Mouse (Mus musculus): ENCODE results near the gene Paxx. TPM values are rescaled to one million over a fixed set of nuclear protein-coding genes. Genes with fewer than 3 reads are reported as not detected.

The Paxx gene
- 37.9 and 44.8 TPM in 2 replicates for polyA plus RNA-seq (2015; fragmentation: Nextera tagmentation; extraction: Ambion mirVana)

- Histone ChIP-seq H3K27me3 (ENCODE audit: control insufficient read depth, insufficient read depth, low read depth, low read length) (no peaks in the 10 kb centered on the region), H3K4me2 (ENCODE audit: low read depth, low read length) (peak within 1 kb of the TSS; percentile 77), H3K4me3 (ENCODE audit: low read length) (peak within 1 kb of the TSS; percentile 73), H3K9me3 (ENCODE audit: control insufficient read depth, low read length) (no peaks in the 10 kb centered on the region), H3K4me1 (replicated peaks; ENCODE audit: control insufficient read depth, insufficient read depth, low read length) (peaks cover 32% of the 10 kb centered on the region), H3K9ac (ENCODE audit: low read length) (peak within 1 kb of the TSS; percentile 80), H3K27ac (ENCODE audit: low read length) (peak within 1 kb of the TSS; percentile 96), H3K36me3 (ENCODE audit: control insufficient read depth, insufficient read depth, low read length) (no peaks in the 10 kb centered on the region)
- WGBS = under 1% methylated on average over 48 of the region's 48 CpGs
- peak; percentile 80 for ATAC-seq (ENCODE audit: low read depth)
Observed at GRCm38 (mm10) chr2:25460551-25461309, at the start of gene Paxx. Gene Paxx, minus strand, starts transcription at chr2:25461094.

- no peaks in the 10 kb centered on the region for H3K27me3 ChIP-seq (ENCODE audit: control insufficient read depth, insufficient read depth, low read depth, low read length)
- H3K9ac ChIP-seq (ENCODE audit: low read length) = no peak overlapping the region
- H3K4me3 ChIP-seq (ENCODE audit: low read length) = no peak overlapping the region
- H3K36me3 ChIP-seq (ENCODE audit: control insufficient read depth, insufficient read depth, low read length) = peaks cover 2% of the 10 kb centered on the region; the same call in 1 of the 2 replicates
- WGBS = 62% methylated on average over 3 of the region's 3 CpGs
- no peak overlapping the region for H3K4me2 ChIP-seq (ENCODE audit: low read depth, low read length)
- no peaks in the 10 kb centered on the region for H3K4me1 ChIP-seq (replicated peaks; ENCODE audit: control insufficient read depth, insufficient read depth, low read length)
- no peak for ATAC-seq (ENCODE audit: low read depth)
- no peaks in the 10 kb centered on the region for H3K9me3 ChIP-seq (ENCODE audit: control insufficient read depth, low read length)
- no peak overlapping the region for H3K27ac ChIP-seq (ENCODE audit: low read length)
Observed at GRCm38 (mm10) chr2:25509912-25510311, 49.0 kb upstream of the Paxx start.

- Histone ChIP-seq H3K4me2 (ENCODE audit: low read depth, low read length) (no peak overlapping the region), H3K27me3 (ENCODE audit: control insufficient read depth, insufficient read depth, low read depth, low read length) (no peaks in the 10 kb centered on the region), H3K4me1 (replicated peaks; ENCODE audit: control insufficient read depth, insufficient read depth, low read length) (peaks cover under 1% of the 10 kb centered on the region; the same call in 1 of the 2 replicates), H3K27ac (ENCODE audit: low read length) (no peak overlapping the region), H3K9me3 (ENCODE audit: control insufficient read depth, low read length) (no peaks in the 10 kb centered on the region), H3K4me3 (ENCODE audit: low read length) (no peak overlapping the region), H3K36me3 (ENCODE audit: control insufficient read depth, insufficient read depth, low read length) (peaks cover 16% of the 10 kb centered on the region), H3K9ac (ENCODE audit: low read length) (no peak overlapping the region)
- 23% methylated on average over 5 of the region's 5 CpGs for WGBS
- ATAC-seq (ENCODE audit: low read depth) = peak; percentile 59; the same call in 1 of the 2 replicates
Observed at GRCm38 (mm10) chr2:25506964-25507363, 46.1 kb upstream of the Paxx start.

GRCm38 (mm10) chr2:25505860-25506259 is 45.0 kb upstream of the Paxx start:
- 90% methylated on average over 4 of the region's 4 CpGs for WGBS
- peaks cover 16% of the 10 kb centered on the region for H3K36me3 ChIP-seq (ENCODE audit: control insufficient read depth, insufficient read depth, low read length)
- ATAC-seq (ENCODE audit: low read depth) = no peak
- no peaks in the 10 kb centered on the region for H3K27me3 ChIP-seq (ENCODE audit: control insufficient read depth, insufficient read depth, low read depth, low read length)
- H3K9ac ChIP-seq (ENCODE audit: low read length) = no peak overlapping the region
- peaks cover 8% of the 10 kb centered on the region for H3K4me1 ChIP-seq (replicated peaks; ENCODE audit: control insufficient read depth, insufficient read depth, low read length)
- no peak overlapping the region for H3K4me2 ChIP-seq (ENCODE audit: low read depth, low read length)
- no peak overlapping the region for H3K4me3 ChIP-seq (ENCODE audit: low read length)
- H3K27ac ChIP-seq (ENCODE audit: low read length) = no peak overlapping the region
- no peaks in the 10 kb centered on the region for H3K9me3 ChIP-seq (ENCODE audit: control insufficient read depth, low read length)

GRCm38 (mm10) chr2:25505000-25505399 is 44.1 kb upstream of the Paxx start:
- H3K4me1 ChIP-seq (replicated peaks; ENCODE audit: control insufficient read depth, insufficient read depth, low read length) = peaks cover 11% of the 10 kb centered on the region
- no peak for ATAC-seq (ENCODE audit: low read depth)
- H3K36me3 ChIP-seq (ENCODE audit: control insufficient read depth, insufficient read depth, low read length) = peaks cover 16% of the 10 kb centered on the region
- H3K27ac ChIP-seq (ENCODE audit: low read length) = no peak overlapping the region
- H3K9ac ChIP-seq (ENCODE audit: low read length) = no peak overlapping the region
- WGBS = 91% methylated on average over 1 of the region's 1 CpGs
- no peaks in the 10 kb centered on the region for H3K9me3 ChIP-seq (ENCODE audit: control insufficient read depth, low read length)
- no peak overlapping the region for H3K4me2 ChIP-seq (ENCODE audit: low read depth, low read length)
- no peak overlapping the region for H3K4me3 ChIP-seq (ENCODE audit: low read length)
- no peaks in the 10 kb centered on the region for H3K27me3 ChIP-seq (ENCODE audit: control insufficient read depth, insufficient read depth, low read depth, low read length)

- Histone ChIP-seq H3K4me3 (ENCODE audit: low read length) (no peak overlapping the region), H3K36me3 (ENCODE audit: control insufficient read depth, insufficient read depth, low read length) (peaks cover 16% of the 10 kb centered on the region), H3K9me3 (ENCODE audit: control insufficient read depth, low read length) (no peaks in the 10 kb centered on the region), H3K27me3 (ENCODE audit: control insufficient read depth, insufficient read depth, low read depth, low read length) (no peaks in the 10 kb centered on the region), H3K27ac (ENCODE audit: low read length) (no peak overlapping the region), H3K9ac (ENCODE audit: low read length) (no peak overlapping the region), H3K4me2 (ENCODE audit: low read depth, low read length) (no peak overlapping the region), H3K4me1 (replicated peaks; ENCODE audit: control insufficient read depth, insufficient read depth, low read length) (peaks cover 11% of the 10 kb centered on the region)
- WGBS = 89% methylated on average over 19 of the region's 19 CpGs
- ATAC-seq (ENCODE audit: low read depth) = no peak
Observed at GRCm38 (mm10) chr2:25504538-25504937, 43.6 kb upstream of the Paxx start.

GRCm38 (mm10) chr2:25502726-25503125 is 41.8 kb upstream of the Paxx start:
- no peaks in the 10 kb centered on the region for H3K9me3 ChIP-seq (ENCODE audit: control insufficient read depth, low read length)
- WGBS = 83% methylated on average over 3 of the region's 3 CpGs
- H3K27me3 ChIP-seq (ENCODE audit: control insufficient read depth, insufficient read depth, low read depth, low read length) = no peaks in the 10 kb centered on the region
- no peak for ATAC-seq (ENCODE audit: low read depth)
- H3K36me3 ChIP-seq (ENCODE audit: control insufficient read depth, insufficient read depth, low read length) = peaks cover 16% of the 10 kb centered on the region
- no peak overlapping the region for H3K9ac ChIP-seq (ENCODE audit: low read length)
- no peak overlapping the region for H3K4me3 ChIP-seq (ENCODE audit: low read length)
- no peak overlapping the region for H3K4me2 ChIP-seq (ENCODE audit: low read depth, low read length)
- no peak overlapping the region for H3K27ac ChIP-seq (ENCODE audit: low read length)
- H3K4me1 ChIP-seq (replicated peaks; ENCODE audit: control insufficient read depth, insufficient read depth, low read length) = peaks cover 14% of the 10 kb centered on the region

- H3K9ac ChIP-seq (ENCODE audit: low read length) = peak within 1 kb of the TSS; percentile 92
- peak within 1 kb of the TSS; percentile 87 for H3K4me3 ChIP-seq (ENCODE audit: low read length)
- no peaks in the 10 kb centered on the region for H3K27me3 ChIP-seq (ENCODE audit: control insufficient read depth, insufficient read depth, low read depth, low read length)
- peak within 1 kb of the TSS; percentile 97 for H3K4me2 ChIP-seq (ENCODE audit: low read depth, low read length)
- H3K27ac ChIP-seq (ENCODE audit: low read length) = peak within 1 kb of the TSS; percentile 28; the same call in 1 of the 2 replicates
- 67% methylated on average over 20 of the region's 20 CpGs for WGBS
- peaks cover 16% of the 10 kb centered on the region for H3K36me3 ChIP-seq (ENCODE audit: control insufficient read depth, insufficient read depth, low read length)
- peaks cover 14% of the 10 kb centered on the region for H3K4me1 ChIP-seq (replicated peaks; ENCODE audit: control insufficient read depth, insufficient read depth, low read length)
- no peaks in the 10 kb centered on the region for H3K9me3 ChIP-seq (ENCODE audit: control insufficient read depth, low read length)
- ATAC-seq (ENCODE audit: low read depth) = no peak
Observed at GRCm38 (mm10) chr2:25501593-25502486, 40.9 kb upstream of the Paxx start, which contains the start of gene C8g. Gene C8g, minus strand, starts transcription at chr2:25501719.
